Mouse (Mus musculus): ENCODE measurements around the gene Dmrta2. TPM values are rescaled to one million over a fixed set of nuclear protein-coding genes. Genes with fewer than 3 reads are reported as not detected.

Dmrta2 gene
- polyA plus RNA-seq, 1 experiment from 2014 or later: 0.86 TPM

DNA sequence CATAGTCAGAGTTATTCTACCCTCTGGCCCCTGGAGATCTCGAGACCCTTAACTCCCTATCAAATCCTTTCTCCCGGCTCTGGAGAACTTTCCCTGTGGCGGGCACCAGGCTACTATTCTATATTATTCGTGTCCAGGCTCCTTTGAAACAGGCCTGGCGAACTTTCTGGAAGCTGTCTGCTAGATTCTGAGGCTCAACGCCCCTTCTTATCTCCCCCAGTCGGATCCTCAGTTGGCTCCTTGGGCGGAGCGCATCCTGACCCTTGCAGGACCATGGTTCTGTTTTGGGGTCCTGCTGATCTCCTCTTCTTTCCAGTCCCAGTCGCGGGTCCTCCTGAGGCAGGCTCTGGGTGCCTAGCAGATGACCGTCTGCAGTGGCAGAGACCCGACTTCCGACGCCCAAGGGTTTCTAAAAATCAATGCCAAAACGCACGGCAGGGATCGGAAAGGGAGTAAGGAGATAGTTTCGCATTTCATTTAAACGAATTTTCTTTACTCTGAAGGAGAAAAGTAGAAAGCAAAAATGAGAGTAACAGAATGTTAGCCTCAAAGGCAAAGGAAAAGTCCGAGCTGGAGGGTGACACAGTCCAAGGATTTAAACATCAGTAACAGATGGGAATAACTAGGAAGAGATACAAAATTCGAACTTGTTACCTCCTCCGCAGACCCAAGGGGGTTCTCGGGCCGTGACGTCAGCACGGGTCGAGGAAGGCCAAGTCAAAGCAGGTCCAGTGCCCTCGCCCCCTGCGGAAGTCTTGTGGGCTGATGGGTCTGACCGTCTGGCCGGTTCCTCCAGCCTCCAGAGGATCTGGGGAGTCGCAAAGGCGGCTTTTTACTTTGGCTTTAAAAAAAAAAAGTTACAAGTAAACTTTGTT lies 1.3 kb upstream of the Dmrta2 start:
- H3K27me3 ChIP-seq (ENCODE audit: control insufficient read depth, insufficient read depth, low read length): peaks cover 67% of the 10 kb centered on the region
- ATAC-seq (replicated peaks; ENCODE audit: insufficient number of reproducible peaks, low FRiP score, low TSS enrichment, low read depth): no peak
- H3K4me3 ChIP-seq (ENCODE audit: low read depth, low read length): peak overlapping the region; percentile 5; the same call in 1 of the 2 replicates

DNA sequence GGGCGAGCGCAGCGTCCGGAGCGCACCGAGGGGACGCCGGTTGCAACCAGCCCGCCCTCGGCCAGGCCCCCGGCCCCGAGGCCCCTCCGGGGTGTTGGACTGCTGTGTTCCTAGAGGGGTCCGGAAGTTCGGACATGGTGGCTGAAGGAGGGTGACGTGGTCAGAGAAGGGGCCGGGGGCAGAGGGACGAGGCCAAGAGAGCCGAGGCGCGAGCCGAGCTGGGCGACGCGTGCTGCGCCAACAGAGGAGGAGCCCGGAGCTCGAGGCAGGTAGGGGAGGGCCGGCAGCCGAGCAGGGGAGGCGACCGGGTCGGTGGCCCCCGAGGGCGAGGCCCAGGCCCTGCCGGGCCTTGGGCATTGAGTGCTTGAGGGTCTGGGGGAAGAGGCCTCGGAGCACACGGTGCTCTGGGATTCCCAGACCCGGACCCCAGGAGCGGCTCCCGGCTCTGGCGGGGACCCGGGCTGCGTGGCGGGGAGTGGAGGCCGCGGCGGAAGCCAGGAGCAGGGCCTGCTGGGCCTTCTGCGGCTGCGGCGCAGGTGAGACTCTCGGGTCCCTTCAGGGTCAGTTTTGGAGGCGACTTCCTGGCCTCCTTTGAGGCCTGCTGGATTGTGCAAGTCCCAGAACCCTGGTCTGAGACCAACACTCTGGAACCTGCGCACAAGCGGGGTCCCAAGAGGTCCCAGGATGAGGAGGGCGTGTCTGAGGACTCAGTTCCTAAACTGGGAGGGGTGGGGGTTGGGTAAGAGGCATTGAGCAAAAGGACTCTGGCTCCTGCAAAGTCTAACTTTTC lies 410 bp downstream of the Dmrta2 start:
- H3K9me3 ChIP-seq (replicated peaks; ENCODE audit: control insufficient read depth, low read length): no peaks in the 10 kb centered on the region
- WGBS: under 1% methylated on average over 56 of the region's 56 CpGs
- peak overlapping the region; percentile 63 for H3K9ac ChIP-seq (replicated peaks; ENCODE audit: low read length)
- peak; percentile 27 for ATAC-seq (replicated peaks; ENCODE audit: insufficient number of reproducible peaks, low FRiP score, low TSS enrichment, low read depth)
- peaks cover 6% of the 10 kb centered on the region; the same call in 1 of the 2 replicates for H3K4me1 ChIP-seq (ENCODE audit: control insufficient read depth, insufficient read depth, low read length)
- H3K27ac ChIP-seq (replicated peaks; ENCODE audit: low read depth, low read length): 0 out of 2 replicates have a peak overlapping the region, but pooled peaks have one; percentile 7
- H3K4me3 ChIP-seq (ENCODE audit: low read depth, low read length): peak overlapping the region; percentile 42
- peak overlapping the region; percentile 67 for H3K4me2 ChIP-seq (ENCODE audit: low read depth, low read length)
- peak; percentile 31 for DNase-seq (ENCODE audit: low spot score)
- no peaks in the 10 kb centered on the region for H3K36me3 ChIP-seq (replicated peaks; ENCODE audit: control insufficient read depth, insufficient read depth, low read depth, low read length)
- H3K27me3 ChIP-seq (ENCODE audit: control insufficient read depth, insufficient read depth, low read length): peaks cover 77% of the 10 kb centered on the region

More for the DNA sequence above, 1.3 kb upstream of the Dmrta2 start:
- Histone ChIP-seq H3K36me3 (replicated peaks; ENCODE audit: control insufficient read depth, insufficient read depth, low read depth, low read length) (no peaks in the 10 kb centered on the region), H3K4me2 (ENCODE audit: low read depth, low read length) (no peak overlapping the region), H3K9me3 (replicated peaks; ENCODE audit: control insufficient read depth, low read length) (no peaks in the 10 kb centered on the region), H3K27ac (replicated peaks; ENCODE audit: low read depth, low read length) (no peak overlapping the region), H3K4me1 (ENCODE audit: control insufficient read depth, insufficient read depth, low read length) (peaks cover 6% of the 10 kb centered on the region; the same call in 1 of the 2 replicates), H3K9ac (replicated peaks; ENCODE audit: low read length) (no peak overlapping the region)
- 1% methylated on average over 34 of the region's 34 CpGs for WGBS
- peak; percentile 45 for DNase-seq (ENCODE audit: low spot score)

DNA sequence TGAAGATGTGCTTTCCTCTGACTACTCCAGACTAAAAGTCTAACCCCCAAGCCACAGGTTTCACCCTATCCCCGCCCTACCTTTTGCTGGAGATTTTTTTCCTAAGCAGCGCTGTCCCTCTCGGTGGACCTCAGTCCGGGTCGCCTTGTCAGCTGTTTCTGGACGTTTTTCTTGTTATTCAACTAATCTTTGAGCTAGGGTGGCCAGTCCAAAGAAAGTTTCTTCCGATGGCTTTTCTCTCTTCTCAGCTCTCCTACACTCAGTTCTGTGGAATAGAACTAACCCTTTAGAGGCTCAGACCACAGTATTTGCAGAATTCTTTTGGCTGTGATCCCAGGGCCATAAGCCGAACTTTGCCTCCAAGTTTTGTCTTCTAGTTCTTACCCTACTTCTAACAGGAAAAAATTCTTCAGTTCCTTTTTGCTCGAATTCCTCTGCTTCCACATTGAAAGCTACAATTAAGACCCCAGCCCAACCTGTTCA lies 1.0 kb downstream of the Dmrta2 start:
- peaks cover 8% of the 10 kb centered on the region for H3K4me1 ChIP-seq (ENCODE audit: control insufficient read depth, insufficient read depth, low read length)
- WGBS: 1% methylated on average over 9 of the region's 9 CpGs
- 0 out of 2 replicates have a peak overlapping the region, but pooled peaks have one; percentile 3 for H3K27ac ChIP-seq (replicated peaks; ENCODE audit: low read depth, low read length)
- H3K4me3 ChIP-seq (ENCODE audit: low read depth, low read length): peak overlapping the region; percentile 42
- no peak for DNase-seq (ENCODE audit: low spot score)
- peak overlapping the region; percentile 67; the same call in 1 of the 2 replicates for H3K4me2 ChIP-seq (ENCODE audit: low read depth, low read length)
- H3K27me3 ChIP-seq (ENCODE audit: control insufficient read depth, insufficient read depth, low read length): peaks cover 76% of the 10 kb centered on the region
- no peaks in the 10 kb centered on the region for H3K36me3 ChIP-seq (replicated peaks; ENCODE audit: control insufficient read depth, insufficient read depth, low read depth, low read length)
- H3K9me3 ChIP-seq (replicated peaks; ENCODE audit: control insufficient read depth, low read length): no peaks in the 10 kb centered on the region
- ATAC-seq (replicated peaks; ENCODE audit: insufficient number of reproducible peaks, low FRiP score, low TSS enrichment, low read depth): no peak
- H3K9ac ChIP-seq (replicated peaks; ENCODE audit: low read length): no peak overlapping the region

DNA sequence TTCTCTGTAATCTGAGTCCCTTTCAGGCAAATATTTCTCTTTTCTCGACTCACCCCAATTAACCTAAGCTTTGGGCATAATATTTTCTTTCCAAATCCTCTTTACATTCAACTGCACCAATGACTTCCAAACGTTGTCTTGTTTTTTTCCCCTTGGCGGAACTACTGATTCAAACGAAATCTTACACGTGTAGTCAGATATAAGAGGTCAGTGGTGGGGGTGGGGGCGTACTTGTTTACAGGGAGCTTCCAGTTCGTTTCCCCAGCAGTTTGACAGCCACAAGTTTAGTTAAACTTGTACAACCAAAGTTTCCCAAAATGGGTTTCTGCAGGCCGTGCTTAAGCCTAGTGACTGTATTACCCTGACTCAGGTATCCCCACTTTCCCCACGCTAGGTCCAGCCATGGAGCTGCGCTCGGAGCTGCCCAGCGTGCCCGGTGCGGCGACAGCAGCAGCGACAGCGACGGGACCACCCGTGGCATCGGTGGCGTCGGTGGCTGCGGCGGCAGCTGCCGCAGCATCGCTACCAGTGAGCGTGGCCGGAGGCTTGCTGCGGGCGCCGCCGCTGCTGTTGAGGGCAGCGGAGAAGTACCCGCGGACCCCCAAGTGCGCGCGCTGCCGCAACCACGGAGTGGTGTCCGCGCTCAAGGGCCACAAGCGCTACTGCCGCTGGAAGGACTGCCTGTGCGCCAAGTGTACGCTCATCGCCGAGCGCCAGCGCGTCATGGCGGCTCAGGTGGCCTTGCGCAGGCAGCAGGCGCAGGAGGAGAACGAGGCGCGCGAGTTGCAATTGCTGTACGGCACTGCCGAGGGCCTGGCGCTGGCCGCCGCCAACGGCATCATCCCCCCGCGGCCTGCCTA lies 1.8 kb downstream of the Dmrta2 start:
- H3K9me3 ChIP-seq (replicated peaks; ENCODE audit: control insufficient read depth, low read length): no peaks in the 10 kb centered on the region
- ATAC-seq (replicated peaks; ENCODE audit: insufficient number of reproducible peaks, low FRiP score, low TSS enrichment, low read depth): no peak
- H3K4me3 ChIP-seq (ENCODE audit: low read depth, low read length): peak overlapping the region; percentile 20
- H3K27me3 ChIP-seq (ENCODE audit: control insufficient read depth, insufficient read depth, low read length): peaks cover 77% of the 10 kb centered on the region
- peak overlapping the region; percentile 51 for H3K4me2 ChIP-seq (ENCODE audit: low read depth, low read length)
- peak; percentile 49 for DNase-seq (ENCODE audit: low spot score)
- no peaks in the 10 kb centered on the region for H3K36me3 ChIP-seq (replicated peaks; ENCODE audit: control insufficient read depth, insufficient read depth, low read depth, low read length)
- H3K9ac ChIP-seq (replicated peaks; ENCODE audit: low read length): peak overlapping the region; percentile 19; the same call in 1 of the 2 replicates
- WGBS: under 1% methylated on average over 66 of the region's 66 CpGs
- H3K4me1 ChIP-seq (ENCODE audit: control insufficient read depth, insufficient read depth, low read length): peaks cover 8% of the 10 kb centered on the region
- H3K27ac ChIP-seq (replicated peaks; ENCODE audit: low read depth, low read length): 0 out of 2 replicates have a peak overlapping the region, but pooled peaks have one; percentile 3

DNA sequence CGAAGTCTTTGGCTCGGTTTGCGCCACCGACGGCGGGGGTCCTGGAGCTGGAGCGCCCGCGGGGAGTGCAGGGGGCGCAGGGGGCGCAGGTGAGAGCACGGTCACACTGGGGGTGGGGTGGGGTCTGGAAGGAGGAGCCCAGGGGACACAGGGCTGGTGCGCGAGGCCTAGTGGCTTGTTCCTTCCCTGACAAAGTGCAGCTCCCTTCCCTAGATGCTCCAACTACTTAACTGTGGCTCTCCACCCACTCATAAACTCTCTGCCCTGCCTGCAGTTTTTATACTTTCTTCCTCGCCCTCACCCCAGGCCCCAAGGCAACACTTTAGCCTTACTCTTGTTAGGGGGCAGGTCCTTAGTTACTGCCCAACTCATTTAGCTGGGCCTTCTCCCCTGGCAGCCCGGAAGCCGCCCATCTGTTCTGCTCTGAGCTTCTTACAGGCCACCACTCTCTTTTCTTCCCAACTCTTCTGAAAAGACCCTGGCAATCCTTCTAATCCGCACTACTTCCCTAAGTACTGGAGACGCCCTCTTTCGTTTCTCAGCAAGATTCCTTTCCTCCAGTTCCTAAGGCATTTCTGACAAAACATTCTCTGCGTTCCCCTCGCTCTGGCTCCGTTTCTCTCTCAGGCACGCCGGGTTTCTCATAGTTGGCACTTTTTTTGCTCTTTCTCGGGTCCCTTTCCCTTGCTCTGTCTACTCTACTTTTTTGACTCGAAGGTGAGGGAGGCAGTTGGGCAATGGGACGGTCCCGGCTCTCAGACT lies 2.6 kb downstream of the Dmrta2 start:
- H3K27ac ChIP-seq (replicated peaks; ENCODE audit: low read depth, low read length): no peak overlapping the region; the same call in 1 of the 2 replicates
- no peaks in the 10 kb centered on the region for H3K36me3 ChIP-seq (replicated peaks; ENCODE audit: control insufficient read depth, insufficient read depth, low read depth, low read length)
- ATAC-seq (replicated peaks; ENCODE audit: insufficient number of reproducible peaks, low FRiP score, low TSS enrichment, low read depth): no peak
- peak overlapping the region; percentile 51 for H3K4me2 ChIP-seq (ENCODE audit: low read depth, low read length)
- H3K4me1 ChIP-seq (ENCODE audit: control insufficient read depth, insufficient read depth, low read length): peaks cover 8% of the 10 kb centered on the region
- H3K27me3 ChIP-seq (ENCODE audit: control insufficient read depth, insufficient read depth, low read length): peaks cover 77% of the 10 kb centered on the region
- peak overlapping the region; percentile 19; the same call in 1 of the 2 replicates for H3K9ac ChIP-seq (replicated peaks; ENCODE audit: low read length)
- no peaks in the 10 kb centered on the region for H3K9me3 ChIP-seq (replicated peaks; ENCODE audit: control insufficient read depth, low read length)
- peak; percentile 35 for DNase-seq (ENCODE audit: low spot score)
- H3K4me3 ChIP-seq (ENCODE audit: low read depth, low read length): peak overlapping the region; percentile 20
- WGBS: 2% methylated on average over 29 of the region's 29 CpGs

DNA sequence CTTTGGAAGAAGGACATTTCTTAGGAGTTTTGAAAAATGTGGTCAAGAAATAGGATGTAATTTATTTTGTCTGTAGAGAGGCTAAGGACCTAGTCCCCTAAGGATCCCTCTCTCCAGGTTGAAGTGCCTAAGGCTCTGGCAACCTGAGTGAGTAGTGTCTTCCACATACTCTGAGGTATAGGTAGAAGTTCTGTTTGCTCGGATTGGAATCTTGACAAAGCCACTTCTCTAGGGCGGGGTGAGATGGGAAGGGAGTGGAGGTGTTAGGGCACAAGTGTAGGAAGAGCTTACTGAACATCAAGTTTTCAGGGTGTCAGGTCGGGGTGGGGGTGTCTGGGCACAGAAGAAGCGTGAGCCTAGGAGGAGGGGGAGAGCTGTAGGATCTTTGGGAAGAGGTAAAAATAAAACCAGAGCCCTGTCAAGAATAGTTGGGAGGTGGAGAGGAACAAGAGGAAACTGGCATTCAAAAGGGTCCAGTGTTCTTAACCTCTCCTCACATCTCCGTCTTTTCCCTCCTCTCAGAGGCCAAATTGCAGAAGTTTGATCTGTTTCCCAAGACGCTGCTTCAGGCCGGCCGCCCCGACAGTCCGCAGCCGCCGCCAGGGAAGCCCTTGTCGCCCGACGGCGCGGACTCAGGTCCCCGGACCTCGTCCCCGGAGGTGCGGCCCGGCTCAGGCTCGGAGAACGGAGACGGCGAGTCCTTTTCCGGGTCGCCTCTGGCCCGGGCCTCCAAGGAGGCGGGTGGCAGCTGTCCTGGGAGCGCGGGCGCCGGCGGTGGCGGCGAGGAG lies 3.4 kb downstream of the Dmrta2 start:
- no peaks in the 10 kb centered on the region for H3K36me3 ChIP-seq (replicated peaks; ENCODE audit: control insufficient read depth, insufficient read depth, low read depth, low read length)
- peak overlapping the region; percentile 48 for H3K9ac ChIP-seq (replicated peaks; ENCODE audit: low read length)
- peak overlapping the region; percentile 52; the same call in 1 of the 2 replicates for H3K4me2 ChIP-seq (ENCODE audit: low read depth, low read length)
- WGBS: under 1% methylated on average over 37 of the region's 37 CpGs
- H3K4me3 ChIP-seq (ENCODE audit: low read depth, low read length): peak overlapping the region; percentile 28
- no peaks in the 10 kb centered on the region for H3K9me3 ChIP-seq (replicated peaks; ENCODE audit: control insufficient read depth, low read length)
- no peak overlapping the region for H3K27ac ChIP-seq (replicated peaks; ENCODE audit: low read depth, low read length)
- DNase-seq (ENCODE audit: low spot score) (no peak), ATAC-seq (replicated peaks; ENCODE audit: insufficient number of reproducible peaks, low FRiP score, low TSS enrichment, low read depth) (no peak)
- peaks cover 77% of the 10 kb centered on the region for H3K27me3 ChIP-seq (ENCODE audit: control insufficient read depth, insufficient read depth, low read length)
- peaks cover 8% of the 10 kb centered on the region for H3K4me1 ChIP-seq (ENCODE audit: control insufficient read depth, insufficient read depth, low read length)
